Mouse (Mus musculus) stomach, embryonic 16.5 days (tissue): ENCODE data around the gene Renbp. TPM values are rescaled to one million over a fixed set of nuclear protein-coding genes. Genes with fewer than 3 reads are reported as not detected.

ENCODE experiments used
- ATAC-seq: fragments of 200-750 bp; cut with Nextera tagmentation; 2 replicates; pipeline ENCODE4 v1.8.0; 2017; ENCODE audit warnings: moderate number of reproducible peaks, moderate TSS enrichment; ENCODE audit not compliant: insufficient read depth, low FRiP score
- H3K27ac ChIP-seq: fragments of 300-500 bp; sonication (generic); 2 replicates; pipeline ENCODE4 v1.5.1; 2014; ENCODE audit warnings: low read length
- H3K27me3 ChIP-seq: fragments of 300-500 bp; sonication (generic); 2 replicates; pipeline ENCODE4 v1.6.1; 2014; ENCODE audit warnings: low read length, control low read depth, mixed read lengths; ENCODE audit not compliant: control insufficient read depth, insufficient read depth
- H3K36me3 ChIP-seq: fragments of 300-500 bp; sonication (generic); 2 replicates; pipeline ENCODE4 v1.6.1; 2014; ENCODE audit warnings: low read length; ENCODE audit not compliant: control insufficient read depth, insufficient read depth
- H3K4me1 ChIP-seq: fragments of 300-500 bp; sonication (generic); 2 replicates; pipeline ENCODE4 v1.6.1; 2014; ENCODE audit warnings: low read length, control low read depth, mixed read lengths; ENCODE audit not compliant: control insufficient read depth, insufficient read depth
- H3K4me2 ChIP-seq: fragments of 300-500 bp; sonication (generic); 2 replicates; pipeline ENCODE4 v1.6.1; 2014; ENCODE audit warnings: low read depth, low read length, mixed read lengths
- H3K4me3 ChIP-seq: fragments of 300-500 bp; sonication (generic); replicated peaks from 2 replicates; pipeline ENCODE4 v1.5.1; 2014; ENCODE audit warnings: mild to moderate bottlenecking, low read length
- H3K9ac ChIP-seq: fragments of 300-500 bp; sonication (generic); 2 replicates; pipeline ENCODE4 v1.6.1; 2014; ENCODE audit warnings: low read length
- H3K9me3 ChIP-seq: fragments of 300-500 bp; sonication (generic); replicated peaks from 2 replicates; pipeline ENCODE4 v1.6.1; 2016; ENCODE audit warnings: low read length, control low read depth; ENCODE audit not compliant: control insufficient read depth
- WGBS: fragments of 180-500 bp; shearing (Covaris S2); extraction: QIAGEN DNeasy Blood & Tissue Kit; methylation state at CpG from one replicate; pipeline ENCODE4 v1.1.7; 2014; 5-methylcytosine and 5-hydroxymethylcytosine counted together
- polyA plus RNA-seq: library from polyadenylated mRNA; unstranded; fragments of >200 nt; fragmentation: Nextera tagmentation; extraction: Ambion mirVana; gene quantifications from 2 replicates; pipeline ENCODE4 v1.2.1, GENCODE M21; 2015

Renbp gene
- polyA plus RNA-seq = 63.3 and 65.5 TPM in 2 replicates

DNA sequence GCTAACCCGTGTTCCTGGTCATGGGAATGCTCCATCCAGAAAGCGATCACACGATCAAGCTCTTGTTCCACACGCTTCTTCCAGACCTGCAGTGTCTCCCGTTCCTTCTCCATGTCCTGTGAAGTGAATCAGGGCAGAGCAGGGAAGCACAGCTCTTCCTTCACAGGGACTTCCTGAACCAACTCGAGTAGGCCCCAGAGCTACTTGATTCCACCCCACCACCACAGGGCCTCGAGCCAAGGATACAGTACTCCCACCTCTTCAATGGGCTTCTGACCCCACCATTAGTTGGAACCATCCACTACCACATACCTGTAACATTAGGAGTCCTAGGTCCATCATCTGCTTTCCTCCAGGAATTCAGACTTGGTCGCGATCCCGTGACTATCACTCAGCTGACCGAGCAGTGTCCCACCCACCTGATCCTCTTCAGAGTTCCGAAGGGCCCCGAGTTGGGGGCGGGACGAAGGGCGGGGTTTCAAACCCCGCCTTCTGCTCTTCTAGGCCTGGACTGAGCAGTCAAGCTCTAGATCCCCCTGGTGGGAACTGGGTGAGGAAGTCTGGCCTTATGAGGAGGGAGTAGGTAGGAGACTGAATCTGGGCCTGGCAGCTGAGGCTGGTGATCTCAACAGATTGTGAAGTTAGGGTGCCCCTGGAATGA, at the start of gene Renbp:
TSS of gene Renbp (minus strand) at position 449 of the 661 bp plus-strand sequence.
- Histone ChIP-seq H3K27ac (no peak within 1 kb of the TSS; the same call in 1 of the 2 replicates), H3K4me2 (peak within 1 kb of the TSS; percentile 41), H3K36me3 (no peaks in the 10 kb centered on the region), H3K4me1 (no peaks in the 10 kb centered on the region), H3K27me3 (no peaks in the 10 kb centered on the region), H3K4me3 (peak within 1 kb of the TSS; percentile 43), H3K9me3 (no peaks in the 10 kb centered on the region), H3K9ac (peak within 1 kb of the TSS; percentile 65)
- WGBS = 34% methylated on average over 17 of the region's 17 CpGs
- ATAC-seq = peak; percentile 92

DNA sequence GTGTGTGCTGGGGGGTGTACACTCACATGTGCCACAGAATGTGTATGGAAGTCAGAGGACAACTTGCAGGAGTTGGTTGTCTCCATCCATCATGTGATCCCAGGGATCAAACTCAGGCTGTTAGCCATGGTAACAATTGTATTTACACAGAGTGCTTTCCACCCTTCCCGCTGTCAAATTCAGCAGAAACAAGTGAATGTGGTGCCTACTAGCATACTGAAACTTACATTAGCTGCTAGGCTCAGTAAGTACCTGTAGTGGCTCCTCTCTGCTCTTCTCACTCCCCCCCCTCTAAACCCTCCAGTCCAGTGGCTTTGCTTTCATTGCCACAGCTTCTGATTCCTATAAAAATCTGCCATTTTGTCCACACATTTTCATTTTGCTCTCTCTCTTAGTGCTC, 47.1 kb upstream of the Renbp start:
- Histone ChIP-seq H3K9ac (no peak overlapping the region), H3K9me3 (no peaks in the 10 kb centered on the region), H3K4me2 (no peak overlapping the region), H3K4me3 (no peak overlapping the region), H3K4me1 (no peaks in the 10 kb centered on the region), H3K36me3 (no peaks in the 10 kb centered on the region), H3K27me3 (no peaks in the 10 kb centered on the region), H3K27ac (no peak overlapping the region)
- no peak for ATAC-seq
- WGBS = 73% methylated on average over 1 of the region's 1 CpGs

DNA sequence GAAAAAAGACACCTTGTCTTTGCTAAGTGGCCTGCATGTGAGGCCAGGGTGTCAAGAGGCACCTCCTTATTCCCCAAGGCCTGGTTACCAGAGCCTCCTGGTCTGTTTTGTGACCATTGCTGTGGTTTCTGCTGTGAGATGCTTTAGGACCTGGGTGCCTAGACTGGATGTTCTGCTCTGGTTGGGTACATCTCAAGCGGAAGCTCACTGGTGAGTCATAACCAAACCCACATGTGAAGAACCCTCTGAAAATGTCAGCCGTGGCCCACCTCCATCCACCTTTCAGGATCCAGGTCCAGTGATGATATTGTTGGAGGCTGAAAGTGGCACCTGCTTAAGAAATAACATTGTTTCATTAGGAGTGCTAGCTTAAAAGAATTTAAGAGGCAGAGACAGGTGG, 45.6 kb upstream of the Renbp start:
- no peak overlapping the region for H3K9ac ChIP-seq
- ATAC-seq = no peak
- H3K27ac ChIP-seq = no peak overlapping the region
- H3K4me1 ChIP-seq = no peaks in the 10 kb centered on the region
- H3K4me3 ChIP-seq = no peak overlapping the region
- no peaks in the 10 kb centered on the region for H3K36me3 ChIP-seq
- WGBS = 98% methylated on average over 2 of the region's 2 CpGs
- H3K27me3 ChIP-seq = no peaks in the 10 kb centered on the region
- H3K9me3 ChIP-seq = no peaks in the 10 kb centered on the region
- H3K4me2 ChIP-seq = no peak overlapping the region

DNA sequence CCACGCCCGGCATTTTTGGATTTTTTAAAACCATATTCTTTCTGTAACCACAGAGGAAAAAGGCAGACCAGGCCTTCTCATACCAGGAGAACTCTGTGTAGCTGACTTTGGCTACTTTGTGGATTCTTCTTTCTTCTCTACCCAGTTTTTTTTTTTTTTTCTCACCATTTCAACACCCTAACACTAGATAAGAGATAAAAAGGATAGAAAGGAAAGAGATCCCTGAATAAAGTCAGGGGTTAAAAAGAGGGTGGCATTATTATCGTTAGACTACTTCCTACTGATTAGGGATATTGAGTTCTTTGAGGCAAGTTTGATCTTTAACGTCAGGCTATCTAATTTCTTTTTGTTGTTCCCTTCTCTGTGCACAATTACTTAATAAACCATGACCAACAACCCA, 42.1 kb upstream of the Renbp start:
- no peak overlapping the region for H3K27ac ChIP-seq
- WGBS = 75% methylated on average over 4 of the region's 4 CpGs
- H3K4me2 ChIP-seq = no peak overlapping the region
- no peak for ATAC-seq
- H3K36me3 ChIP-seq = no peaks in the 10 kb centered on the region
- no peak overlapping the region for H3K4me3 ChIP-seq
- H3K9ac ChIP-seq = no peak overlapping the region
- no peaks in the 10 kb centered on the region for H3K9me3 ChIP-seq
- no peaks in the 10 kb centered on the region for H3K4me1 ChIP-seq
- no peaks in the 10 kb centered on the region; the same call in 1 of the 2 replicates for H3K27me3 ChIP-seq

DNA sequence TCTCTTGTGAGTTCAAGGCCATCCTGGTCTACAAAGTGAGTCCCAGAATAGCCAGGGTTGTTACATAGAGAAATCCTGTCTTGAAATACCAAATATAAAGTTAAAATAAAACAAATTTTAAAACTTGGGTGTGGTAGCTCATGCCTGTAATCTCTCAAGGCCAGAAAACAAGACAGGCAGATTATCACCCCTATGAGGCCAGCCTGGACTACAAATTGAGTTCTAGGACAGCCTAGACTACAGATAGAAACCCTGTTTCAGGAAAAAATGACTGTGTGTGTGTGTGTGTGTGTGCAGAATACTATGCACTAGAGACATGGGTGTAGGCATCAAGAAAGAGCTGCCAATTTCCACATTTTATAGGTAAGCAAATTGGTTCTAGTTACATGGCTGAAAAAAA, 40.1 kb upstream of the Renbp start:
- Histone ChIP-seq H3K27ac (no peak overlapping the region), H3K9ac (no peak overlapping the region), H3K27me3 (no peaks in the 10 kb centered on the region; the same call in 1 of the 2 replicates), H3K36me3 (no peaks in the 10 kb centered on the region), H3K9me3 (no peaks in the 10 kb centered on the region), H3K4me2 (no peak overlapping the region), H3K4me3 (no peak overlapping the region), H3K4me1 (no peaks in the 10 kb centered on the region)
- ATAC-seq = no peak

DNA sequence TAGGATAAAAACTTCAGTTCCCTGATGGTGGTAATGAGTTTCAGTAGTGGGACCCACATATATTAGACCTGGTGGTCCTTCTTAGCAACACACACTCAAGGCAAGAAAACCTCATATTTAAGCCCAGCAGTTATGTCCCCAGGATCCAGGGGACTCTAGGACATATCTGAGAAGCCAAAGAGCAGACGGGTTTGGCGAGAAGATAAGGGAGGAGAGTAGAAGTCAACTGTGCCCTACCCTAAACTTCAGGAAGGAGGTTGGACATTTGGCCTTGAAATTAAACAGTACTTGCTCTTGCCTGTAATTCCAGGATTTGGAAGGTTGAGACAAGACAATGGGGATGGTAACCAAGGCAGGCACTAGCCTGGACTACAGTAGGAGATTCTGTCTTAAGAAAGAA, 39.1 kb upstream of the Renbp start:
- no peaks in the 10 kb centered on the region for H3K9me3 ChIP-seq
- no peak overlapping the region for H3K9ac ChIP-seq
- no peak overlapping the region for H3K4me2 ChIP-seq
- WGBS = 67% methylated on average over 2 of the region's 2 CpGs
- H3K36me3 ChIP-seq = no peaks in the 10 kb centered on the region
- no peak for ATAC-seq
- no peak overlapping the region for H3K27ac ChIP-seq
- no peaks in the 10 kb centered on the region for H3K4me1 ChIP-seq
- H3K4me3 ChIP-seq = no peak overlapping the region
- no peaks in the 10 kb centered on the region; the same call in 1 of the 2 replicates for H3K27me3 ChIP-seq

DNA sequence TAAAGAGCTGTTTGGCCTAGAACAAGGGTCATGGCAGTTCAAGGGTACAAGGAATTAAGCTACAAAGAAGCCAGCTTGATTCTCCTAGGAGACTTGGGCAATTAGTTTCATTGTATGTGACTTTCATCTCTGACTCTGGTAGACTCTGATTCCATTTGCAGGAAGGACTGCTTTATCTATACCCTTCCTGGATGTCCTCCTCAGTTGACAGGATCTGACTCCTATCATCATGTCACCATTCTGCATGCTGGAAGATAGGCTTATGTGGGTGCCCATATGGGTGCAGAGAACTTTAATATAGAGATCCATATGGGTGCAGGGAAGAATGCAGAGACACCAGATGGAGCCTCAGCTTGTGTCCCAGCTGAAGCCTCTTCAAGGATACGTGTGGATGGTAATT, 38.5 kb upstream of the Renbp start:
- no peak overlapping the region for H3K27ac ChIP-seq
- H3K4me3 ChIP-seq = no peak overlapping the region
- H3K36me3 ChIP-seq = no peaks in the 10 kb centered on the region
- H3K9ac ChIP-seq = no peak overlapping the region
- H3K9me3 ChIP-seq = no peaks in the 10 kb centered on the region
- H3K27me3 ChIP-seq = no peaks in the 10 kb centered on the region; the same call in 1 of the 2 replicates
- H3K4me1 ChIP-seq = 0 out of 2 replicates have a peak, but pooled peaks cover 4% of the 10 kb centered on the region
- no peak overlapping the region for H3K4me2 ChIP-seq
- ATAC-seq = no peak
- WGBS = 90% methylated on average over 1 of the region's 1 CpGs

DNA sequence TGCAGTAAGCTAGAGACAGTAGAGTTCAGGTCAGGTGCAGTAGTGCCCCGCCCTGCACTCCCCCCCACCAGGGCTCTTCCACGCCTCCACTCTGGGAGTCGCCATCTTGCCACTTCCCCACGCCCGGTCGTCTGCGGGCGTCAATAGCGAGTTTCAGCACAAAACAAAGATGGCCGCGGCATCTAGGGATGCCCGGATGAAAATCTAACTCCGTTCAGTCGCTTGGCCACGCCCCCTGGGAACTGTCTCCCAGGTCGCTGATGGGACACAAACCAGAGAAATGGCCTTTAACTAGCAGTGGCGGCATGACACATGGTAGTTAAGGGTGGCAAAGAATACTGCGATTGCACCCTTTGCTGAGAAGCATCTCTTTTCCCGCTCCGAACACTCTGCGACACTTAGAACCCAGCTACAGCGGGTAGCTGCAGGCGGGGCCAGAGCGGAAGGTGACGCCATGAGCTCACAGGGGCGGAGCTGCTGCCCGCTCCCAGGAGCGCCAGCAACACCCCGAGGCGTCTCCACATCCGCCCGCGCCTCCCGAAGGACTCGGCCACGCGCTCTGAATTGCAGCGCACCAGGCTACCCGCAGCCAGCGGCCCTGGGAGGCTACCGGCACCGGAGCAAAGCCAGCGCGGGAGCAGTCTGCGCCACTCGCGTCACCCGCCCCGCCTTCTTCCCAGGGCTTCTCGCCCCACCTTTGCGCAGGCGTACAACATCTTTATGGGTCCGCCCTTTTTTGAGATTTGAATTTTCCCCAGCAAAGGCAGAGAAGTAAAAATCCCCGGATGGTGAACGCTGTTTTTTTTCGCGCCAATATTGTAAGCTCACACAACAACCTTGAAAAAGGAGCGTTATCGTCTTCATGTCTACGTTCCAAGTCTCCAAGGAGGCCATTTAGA, 36.8 kb upstream of the Renbp start:
- WGBS = 11% methylated on average over 57 of the region's 60 CpGs
- Histone ChIP-seq H3K9me3 (no peaks in the 10 kb centered on the region), H3K36me3 (no peaks in the 10 kb centered on the region), H3K4me3 (peak overlapping the region; percentile 71), H3K4me1 (peaks cover 11% of the 10 kb centered on the region; the same call in 1 of the 2 replicates), H3K27ac (peak overlapping the region; percentile 99), H3K9ac (peak overlapping the region; percentile 85), H3K27me3 (no peaks in the 10 kb centered on the region; the same call in 1 of the 2 replicates), H3K4me2 (peak overlapping the region; percentile 48)
- peak; percentile 87 for ATAC-seq
